Mouse (Mus musculus) embryonic facial prominence, embryonic 12.5 days (tissue): ENCODE measurements around the gene Tgfb2. TPM values are rescaled to one million over a fixed set of nuclear protein-coding genes. Genes with fewer than 3 reads are reported as not detected.
A peak's percentile ranks its signal among the peaks of the same experiment; 100 is the strongest.

ENCODE experiments used
- ATAC-seq: fragments of 200-750 bp; cut with Nextera tagmentation; 2 replicates; pipeline ENCODE4 v1.8.0; 2017; ENCODE audit not compliant: insufficient number of reproducible peaks, insufficient read depth, low FRiP score, low TSS enrichment
- H3K27ac ChIP-seq: fragments of 300-500 bp; sonication (generic); 2 replicates; pipeline ENCODE4 v1.5.1; 2016; ENCODE audit warnings: mild to moderate bottlenecking
- H3K27me3 ChIP-seq: fragments of 300-500 bp; sonication (generic); 2 replicates; pipeline ENCODE4 v1.6.1; 2016; ENCODE audit warnings: mild to moderate bottlenecking, moderate library complexity
- H3K36me3 ChIP-seq: fragments of 300-500 bp; sonication (generic); 2 replicates; pipeline ENCODE4 v1.6.1; 2016; ENCODE audit warnings: mild to moderate bottlenecking
- H3K4me1 ChIP-seq: fragments of 300-500 bp; sonication (generic); 2 replicates; pipeline ENCODE4 v1.6.1; 2016
- H3K4me2 ChIP-seq: fragments of 300-500 bp; sonication (generic); replicated peaks from 2 replicates; pipeline ENCODE4 v1.6.1; 2016; ENCODE audit warnings: mild to moderate bottlenecking, moderate library complexity
- H3K4me3 ChIP-seq: fragments of 300-500 bp; sonication (generic); 2 replicates; pipeline ENCODE4 v1.5.1; 2016; ENCODE audit warnings: mild to moderate bottlenecking
- H3K9ac ChIP-seq: fragments of 300-500 bp; sonication (generic); 2 replicates; pipeline ENCODE4 v1.6.1; 2016; ENCODE audit warnings: mild to moderate bottlenecking, moderate library complexity
- H3K9me3 ChIP-seq: fragments of 300-500 bp; sonication (generic); 2 replicates; pipeline ENCODE4 v1.6.1; 2016; ENCODE audit warnings: mild to moderate bottlenecking, moderate library complexity
- WGBS: fragments of 180-500 bp; shearing (Covaris S2); methylation state at CpG from one replicate; pipeline ENCODE4 v1.1.7; 2016; 5-methylcytosine and 5-hydroxymethylcytosine counted together
- polyA plus RNA-seq: library from polyadenylated mRNA; unstranded; fragments of >200 nt; fragmentation: Nextera tagmentation; extraction: Ambion mirVana; gene quantifications from 2 replicates; pipeline ENCODE4 v1.2.1, GENCODE M21; 2016

The Tgfb2 gene
- polyA plus RNA-seq, 1 experiment from 2014 or later: 78.6 TPM

GRCm38 (mm10) chr1:186609793-186610233 lies 96.0 kb downstream of the Tgfb2 start:
- peak overlapping the region; percentile 27 for H3K4me2 ChIP-seq
- no peaks in the 10 kb centered on the region for H3K36me3 ChIP-seq
- H3K4me1 ChIP-seq: peaks cover 18% of the 10 kb centered on the region
- H3K9me3 ChIP-seq: no peaks in the 10 kb centered on the region
- no peak overlapping the region; the same call in 1 of the 2 replicates for H3K27ac ChIP-seq
- H3K4me3 ChIP-seq: no peak overlapping the region
- WGBS: 15% methylated on average over 9 of the region's 10 CpGs
- no peaks in the 10 kb centered on the region for H3K27me3 ChIP-seq
- ATAC-seq: 0 out of 2 replicates have a peak, but pooled peaks have one; percentile 35
- no peak overlapping the region for H3K9ac ChIP-seq

- Histone ChIP-seq H3K9me3 (no peaks in the 10 kb centered on the region), H3K27ac (no peak overlapping the region), H3K4me1 (peaks cover 18% of the 10 kb centered on the region), H3K36me3 (no peaks in the 10 kb centered on the region), H3K27me3 (no peaks in the 10 kb centered on the region), H3K4me3 (no peak overlapping the region), H3K4me2 (no peak overlapping the region), H3K9ac (no peak overlapping the region)
- 77% methylated on average over 3 of the region's 3 CpGs for WGBS
- ATAC-seq: no peak
Measured at GRCm38 (mm10) chr1:186608116-186608515, 97.7 kb downstream of the Tgfb2 start.

- Histone ChIP-seq H3K4me2 (no peak overlapping the region), H3K27me3 (no peaks in the 10 kb centered on the region), H3K4me1 (peaks cover 20% of the 10 kb centered on the region), H3K4me3 (no peak overlapping the region), H3K9me3 (no peaks in the 10 kb centered on the region), H3K27ac (no peak overlapping the region), H3K36me3 (no peaks in the 10 kb centered on the region), H3K9ac (no peak overlapping the region)
- WGBS: 70% methylated on average over 2 of the region's 2 CpGs
- ATAC-seq: no peak
Measured at GRCm38 (mm10) chr1:186605635-186606034, 100.2 kb downstream of the Tgfb2 start.

- WGBS: 92% methylated on average over 5 of the region's 5 CpGs
- Histone ChIP-seq H3K4me2 (no peak overlapping the region), H3K9me3 (no peaks in the 10 kb centered on the region), H3K36me3 (no peaks in the 10 kb centered on the region), H3K4me3 (no peak overlapping the region), H3K9ac (no peak overlapping the region), H3K27me3 (no peaks in the 10 kb centered on the region), H3K4me1 (0 out of 2 replicates have a peak, but pooled peaks cover 8% of the 10 kb centered on the region), H3K27ac (no peak overlapping the region)
- no peak for ATAC-seq
Measured at GRCm38 (mm10) chr1:186604124-186604523, 101.7 kb downstream of the Tgfb2 start.

- Histone ChIP-seq H3K36me3 (no peaks in the 10 kb centered on the region), H3K9me3 (no peaks in the 10 kb centered on the region), H3K4me3 (no peak overlapping the region), H3K27ac (no peak overlapping the region), H3K9ac (no peak overlapping the region), H3K27me3 (no peaks in the 10 kb centered on the region), H3K4me2 (no peak overlapping the region), H3K4me1 (no peaks in the 10 kb centered on the region)
- no peak for ATAC-seq
- 97% methylated on average over 2 of the region's 2 CpGs for WGBS
Measured at GRCm38 (mm10) chr1:186588226-186588625, 117.6 kb downstream of the Tgfb2 start.

- Histone ChIP-seq H3K4me2 (no peak overlapping the region), H3K36me3 (no peaks in the 10 kb centered on the region), H3K27ac (no peak overlapping the region), H3K27me3 (no peaks in the 10 kb centered on the region), H3K4me3 (no peak overlapping the region), H3K4me1 (no peaks in the 10 kb centered on the region), H3K9ac (no peak overlapping the region), H3K9me3 (no peaks in the 10 kb centered on the region)
- WGBS: 80% methylated on average over 8 of the region's 8 CpGs
- no peak for ATAC-seq
Measured at GRCm38 (mm10) chr1:186587065-186587804, 118.6 kb downstream of the Tgfb2 start.

GRCm38 (mm10) chr1:186585571-186586164 lies 120.1 kb downstream of the Tgfb2 start:
- Histone ChIP-seq H3K4me1 (0 out of 2 replicates have a peak, but pooled peaks cover 5% of the 10 kb centered on the region), H3K9ac (no peak overlapping the region), H3K27ac (no peak overlapping the region), H3K27me3 (no peaks in the 10 kb centered on the region), H3K9me3 (no peaks in the 10 kb centered on the region), H3K4me3 (no peak overlapping the region), H3K36me3 (no peaks in the 10 kb centered on the region), H3K4me2 (no peak overlapping the region)
- ATAC-seq: no peak
- 50% methylated on average over 2 of the region's 2 CpGs for WGBS

GRCm38 (mm10) chr1:186583933-186584332 lies 121.9 kb downstream of the Tgfb2 start:
- no peak for ATAC-seq

GRCm38 (mm10) chr1:186582113-186582512 lies 123.7 kb downstream of the Tgfb2 start:
- H3K4me3 ChIP-seq: no peak overlapping the region
- H3K9ac ChIP-seq: no peak overlapping the region
- H3K36me3 ChIP-seq: no peaks in the 10 kb centered on the region
- 77% methylated on average over 6 of the region's 6 CpGs for WGBS
- H3K27me3 ChIP-seq: no peaks in the 10 kb centered on the region
- no peaks in the 10 kb centered on the region for H3K9me3 ChIP-seq
- H3K4me1 ChIP-seq: 0 out of 2 replicates have a peak, but pooled peaks cover 5% of the 10 kb centered on the region
- no peak for ATAC-seq
- no peak overlapping the region for H3K4me2 ChIP-seq
- H3K27ac ChIP-seq: no peak overlapping the region

More at GRCm38 (mm10) chr1:186583933-186584332, 121.9 kb downstream of the Tgfb2 start:
- Histone ChIP-seq H3K9ac (no peak overlapping the region), H3K4me3 (no peak overlapping the region), H3K27ac (no peak overlapping the region), H3K36me3 (no peaks in the 10 kb centered on the region), H3K9me3 (no peaks in the 10 kb centered on the region), H3K4me2 (no peak overlapping the region), H3K27me3 (no peaks in the 10 kb centered on the region), H3K4me1 (0 out of 2 replicates have a peak, but pooled peaks cover 5% of the 10 kb centered on the region)

GRCm38 (mm10) chr1:186581666-186582065 lies 124.1 kb downstream of the Tgfb2 start:
- no peaks in the 10 kb centered on the region for H3K36me3 ChIP-seq
- 80% methylated on average over 2 of the region's 2 CpGs for WGBS
- H3K9ac ChIP-seq: no peak overlapping the region
- no peak for ATAC-seq
- 0 out of 2 replicates have a peak, but pooled peaks cover 5% of the 10 kb centered on the region for H3K4me1 ChIP-seq
- H3K4me3 ChIP-seq: no peak overlapping the region
- H3K27ac ChIP-seq: no peak overlapping the region
- no peaks in the 10 kb centered on the region for H3K27me3 ChIP-seq
- H3K9me3 ChIP-seq: no peaks in the 10 kb centered on the region
- no peak overlapping the region for H3K4me2 ChIP-seq

GRCm38 (mm10) chr1:186581114-186581513 lies 124.7 kb downstream of the Tgfb2 start:
- no peak overlapping the region for H3K9ac ChIP-seq
- H3K4me2 ChIP-seq: no peak overlapping the region
- no peaks in the 10 kb centered on the region for H3K36me3 ChIP-seq
- H3K4me3 ChIP-seq: no peak overlapping the region
- H3K27ac ChIP-seq: no peak overlapping the region
- H3K9me3 ChIP-seq: no peaks in the 10 kb centered on the region
- 75% methylated on average over 2 of the region's 2 CpGs for WGBS
- ATAC-seq: no peak
- H3K27me3 ChIP-seq: no peaks in the 10 kb centered on the region
- H3K4me1 ChIP-seq: 0 out of 2 replicates have a peak, but pooled peaks cover 5% of the 10 kb centered on the region

- no peak overlapping the region for H3K27ac ChIP-seq
- 0 out of 2 replicates have a peak, but pooled peaks cover 5% of the 10 kb centered on the region for H3K4me1 ChIP-seq
- no peaks in the 10 kb centered on the region for H3K36me3 ChIP-seq
- no peak for ATAC-seq
- no peaks in the 10 kb centered on the region for H3K27me3 ChIP-seq
- no peak overlapping the region for H3K4me2 ChIP-seq
- H3K9ac ChIP-seq: no peak overlapping the region
- H3K4me3 ChIP-seq: no peak overlapping the region
- WGBS: 79% methylated on average over 5 of the region's 5 CpGs
- no peaks in the 10 kb centered on the region for H3K9me3 ChIP-seq
Measured at GRCm38 (mm10) chr1:186577302-186577701, 128.5 kb downstream of the Tgfb2 start.
